24 mouse cellular contexts compared by ENCODE assay signal in the genomic region with DNA sequence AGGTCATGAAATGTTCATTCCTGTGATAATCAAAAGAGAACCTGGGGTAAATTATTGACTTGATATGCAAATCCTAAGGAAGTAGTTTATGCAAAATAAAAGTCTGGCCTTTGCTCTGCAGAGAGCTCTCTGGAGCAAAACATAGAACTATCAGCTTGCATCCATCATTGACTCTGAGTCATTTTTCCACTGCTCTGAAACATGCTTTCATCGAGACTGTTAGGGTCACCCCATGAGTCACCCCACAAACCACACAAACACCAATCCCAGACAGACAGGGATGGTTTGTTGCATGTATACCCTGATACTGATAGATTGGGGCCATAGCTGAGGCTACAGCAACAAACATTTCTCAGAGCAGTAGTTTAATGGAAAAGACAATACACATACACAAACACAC.
DNase-seq lines count a peak whose midpoint lies in the region; ATAC-seq and TF ChIP-seq lines count a peak whose summit lies in the region.
"Had no signal": no experiment of that assay in that cellular context is flagged by ENCODE, and none has a peak within 500 bp of the region (broad histone marks: within the 10 kb centered on the region; RNA-seq: fewer than 3 reads in every experiment).

No protein-coding gene starts in this region.

- 0 out of 2 replicates have a peak, but pooled peaks have one; percentile 18 for ATAC-seq in kidney, embryonic 15.5 days (replicated peaks; ENCODE audit: low FRiP score)
- ATAC-seq in neural tube, embryonic 15.5 days (ENCODE audit: low FRiP score): no peak
- ATAC-seq: forebrain, embryonic 15.5 days; hindbrain, postnatal 0 days; inflammation-experienced regulatory T-cells, adult 6 months had no signal

- TF ChIP-seq POLR2A in MEL (IDR thresholded peaks at IDR 0.05; ENCODE audit: control insufficient read depth in 1 of 2, insufficient read depth in 1 of 2, low read depth in 1 of 2, low read length in 2 of 2, poor library complexity in 1 of 2) (no peak), myocyte (IDR thresholded peaks at IDR 0.05; ENCODE audit: insufficient read length, low read depth) (no peak)
- TF ChIP-seq POLR2A in heart, adult 2 months (IDR thresholded peaks at IDR 0.05; ENCODE audit: insufficient read depth, low read depth, low read length): no peak

- H3K27ac ChIP-seq in kidney, embryonic 15.5 days: no peak overlapping the region
- H3K27ac ChIP-seq in MEL (ENCODE audit: control insufficient read depth, low read depth, low read length): no peak overlapping the region
- H3K27ac ChIP-seq in heart, adult 2 months: no peak overlapping the region
- no peak overlapping the region for H3K27ac ChIP-seq in neural tube, embryonic 15.5 days (replicated peaks)
- H3K27ac ChIP-seq: embryonic facial prominence, embryonic 12.5 days; embryonic facial prominence, embryonic 15.5 days; forebrain, embryonic 12.5 days; forebrain, embryonic 15.5 days; hindbrain, embryonic 10.5 days; hindbrain, embryonic 14.5 days; hindbrain, postnatal 0 days had no signal

- TF ChIP-seq EP300 in MEL (IDR thresholded peaks at IDR 0.05; ENCODE audit: low read depth in 1 of 2, low read length in 2 of 2): no peak
- TF ChIP-seq EP300 in heart, adult 2 months (IDR thresholded peaks at IDR 0.05; ENCODE audit: insufficient read depth, low read depth, low read length): no peak

- TF ChIP-seq CTCF in MEL (IDR thresholded peaks at IDR 0.05 in 2 of 3, conservative IDR thresholded peaks at IDR 0.05 in 1 of 3; ENCODE audit: control insufficient read depth in 1 of 3, insufficient read depth in 1 of 3, low read depth in 2 of 3, low read length in 3 of 3, poor library complexity in 1 of 3, severe bottlenecking in 1 of 3): no peak
- TF ChIP-seq CTCF in heart, adult 2 months (IDR thresholded peaks at IDR 0.05): no peak

- 55% methylated on average over 1 of the region's 1 CpGs for WGBS in kidney, embryonic 15.5 days
- WGBS in heart, adult 2 months: 65% methylated on average over 1 of the region's 1 CpGs
- 93% methylated on average over 1 of the region's 1 CpGs for WGBS in neural tube, embryonic 15.5 days

- H3K4me2 ChIP-seq in kidney, embryonic 15.5 days: no peak overlapping the region
- peak overlapping the region; percentile 27 for H3K4me2 ChIP-seq in myocyte (ENCODE audit: low read depth)
- no peak overlapping the region for H3K4me2 ChIP-seq in neural tube, embryonic 15.5 days
- H3K4me2 ChIP-seq: embryonic facial prominence, embryonic 12.5 days; embryonic facial prominence, embryonic 15.5 days; forebrain, embryonic 12.5 days; forebrain, embryonic 15.5 days; heart, embryonic 11.5 days; hindbrain, embryonic 14.5 days had no signal

- no peak overlapping the region for H3K9ac ChIP-seq in kidney, embryonic 15.5 days
- no peak overlapping the region for H3K9ac ChIP-seq in MEL (ENCODE audit: control insufficient read depth, low read depth, low read length, poor library complexity, severe bottlenecking)
- H3K9ac ChIP-seq in heart, adult 2 months (ENCODE audit: low read depth, low read length): no peak overlapping the region
- H3K9ac ChIP-seq in neural tube, embryonic 15.5 days (replicated peaks): no peak overlapping the region
- H3K9ac ChIP-seq: embryonic facial prominence, embryonic 12.5 days; embryonic facial prominence, embryonic 15.5 days; forebrain, embryonic 12.5 days; forebrain, embryonic 15.5 days; hindbrain, embryonic 14.5 days had no signal

- no peak for DNase-seq in kidney, postnatal 4 days
- DNase-seq in 3134 (ENCODE audit: extremely low read depth, insufficient read length, low spot score) (peak; percentile 22), MEL (ENCODE audit: low read depth, low spot score) (peak; percentile 33)
- DNase-seq in heart, adult 2 months: no peak
- DNase-seq: adrenal gland, adult 2 months; adrenal gland, postnatal 14 days; cerebellum, adult 11 months; cerebellum, adult 2 months; cerebellum, adult 9-11 months; cerebellum, postnatal 25 days; gastrocnemius, postnatal 36 days; heart, postnatal 36 days had no signal

- H3ac ChIP-seq in myocyte (ENCODE audit: control insufficient read depth, insufficient read length): no peak overlapping the region

- no peaks in the 10 kb centered on the region for H3K27me3 ChIP-seq in kidney, embryonic 15.5 days
- H3K27me3 ChIP-seq in MEL (ENCODE audit: control insufficient read depth in 1 of 2, insufficient read depth in 2 of 2, low read length in 2 of 2) (no peaks in the 10 kb centered on the region), myocyte (ENCODE audit: control insufficient read depth, insufficient read depth, insufficient read length) (no peaks in the 10 kb centered on the region)
- H3K27me3 ChIP-seq in heart, adult 2 months (ENCODE audit: control insufficient read depth, insufficient read depth, low read length): no peaks in the 10 kb centered on the region
- H3K27me3 ChIP-seq in neural tube, embryonic 15.5 days (replicated peaks): no peaks in the 10 kb centered on the region
- H3K27me3 ChIP-seq: embryonic facial prominence, embryonic 12.5 days; embryonic facial prominence, embryonic 15.5 days; forebrain, embryonic 12.5 days; forebrain, embryonic 15.5 days had no signal

- TF ChIP-seq RAD21 in MEL (IDR thresholded peaks at IDR 0.05; ENCODE audit: low read depth, low read length): no peak

- H3K79me2 ChIP-seq in MEL (ENCODE audit: control insufficient read depth, insufficient read depth, low read length, poor library complexity) (no peaks in the 10 kb centered on the region), myocyte (ENCODE audit: control insufficient read depth, insufficient read depth) (no peaks in the 10 kb centered on the region)
- H3K79me2 ChIP-seq in heart, adult 2 months (replicated peaks; ENCODE audit: control insufficient read depth, insufficient read depth, low read length): no peaks in the 10 kb centered on the region

- intact Hi-C loops in heart, adult 2 months (cut with DNase I): no loop called here

- no peak overlapping the region for H3K4me3 ChIP-seq in kidney, embryonic 15.5 days (replicated peaks)
- H3K4me3 ChIP-seq in MEL (ENCODE audit: control insufficient read depth in 1 of 2, insufficient read depth in 1 of 2, low read depth in 2 of 2, low read length in 2 of 2) (no peak overlapping the region), myocyte (no peak overlapping the region)
- no peak overlapping the region for H3K4me3 ChIP-seq in heart, adult 2 months
- no peak overlapping the region for H3K4me3 ChIP-seq in neural tube, embryonic 15.5 days (replicated peaks)
- H3K4me3 ChIP-seq: embryonic facial prominence, embryonic 12.5 days; embryonic facial prominence, embryonic 15.5 days; forebrain, embryonic 12.5 days; forebrain, embryonic 15.5 days; hindbrain, embryonic 10.5 days had no signal

- no peaks in the 10 kb centered on the region for H3K9me3 ChIP-seq in kidney, embryonic 15.5 days (replicated peaks)
- no peaks in the 10 kb centered on the region for H3K9me3 ChIP-seq in MEL (replicated peaks; ENCODE audit: insufficient read depth, low read length)
- no peaks in the 10 kb centered on the region for H3K9me3 ChIP-seq in neural tube, embryonic 15.5 days (replicated peaks)
- H3K9me3 ChIP-seq: embryonic facial prominence, embryonic 12.5 days; embryonic facial prominence, embryonic 15.5 days; forebrain, embryonic 12.5 days; forebrain, embryonic 15.5 days; hindbrain, embryonic 10.5 days had no signal

- no peaks in the 10 kb centered on the region for H3K36me3 ChIP-seq in kidney, embryonic 15.5 days
- H3K36me3 ChIP-seq in MEL (ENCODE audit: control insufficient read depth in 1 of 2, insufficient read depth in 2 of 2, low read length in 2 of 2): no peaks in the 10 kb centered on the region
- no peaks in the 10 kb centered on the region for H3K36me3 ChIP-seq in myocyte (ENCODE audit: control insufficient read depth, insufficient read depth)
- H3K36me3 ChIP-seq in heart, adult 2 months (ENCODE audit: control insufficient read depth, insufficient read depth, low read length): no peaks in the 10 kb centered on the region
- H3K36me3 ChIP-seq in neural tube, embryonic 15.5 days: no peaks in the 10 kb centered on the region
- H3K36me3 ChIP-seq: embryonic facial prominence, embryonic 12.5 days; embryonic facial prominence, embryonic 15.5 days; forebrain, embryonic 12.5 days; forebrain, embryonic 15.5 days; hindbrain, embryonic 10.5 days had no signal

- no peaks in the 10 kb centered on the region for H3K4me1 ChIP-seq in kidney, embryonic 15.5 days
- no peaks in the 10 kb centered on the region for H3K4me1 ChIP-seq in MEL (ENCODE audit: control insufficient read depth in 1 of 2, insufficient read depth in 2 of 2, low read length in 2 of 2)
- no peaks in the 10 kb centered on the region for H3K4me1 ChIP-seq in heart, adult 2 months (ENCODE audit: control insufficient read depth, insufficient read depth, low read length)
- no peaks in the 10 kb centered on the region for H3K4me1 ChIP-seq in neural tube, embryonic 15.5 days
- H3K4me1 ChIP-seq: embryonic facial prominence, embryonic 12.5 days; embryonic facial prominence, embryonic 15.5 days; forebrain, embryonic 12.5 days; forebrain, embryonic 15.5 days; hindbrain, embryonic 10.5 days had no signal

TF ChIP-seq in MEL, 35 proteins besides CTCF, POLR2A, EP300 and RAD21 (continues in another document):
- no peak for TF ChIP-seq SMC3 (IDR thresholded peaks at IDR 0.05; ENCODE audit: low read depth, low read length)
- no peak for TF ChIP-seq RCOR1 (IDR thresholded peaks at IDR 0.05; ENCODE audit: low read depth, low read length)
- TF ChIP-seq UBTF (IDR thresholded peaks at IDR 0.05; ENCODE audit: borderline replicate concordance, insufficient read depth, low read depth, low read length): no peak
- no peak for TF ChIP-seq ZKSCAN1 (IDR thresholded peaks at IDR 0.05; ENCODE audit: low read depth, low read length)
- no peak for TF ChIP-seq POLR2AphosphoS2 (IDR thresholded peaks at IDR 0.05; ENCODE audit: low read length)
- TF ChIP-seq TAL1 (IDR thresholded peaks at IDR 0.05; ENCODE audit: low read length): no peak
- TF ChIP-seq CHD2 (IDR thresholded peaks at IDR 0.05; ENCODE audit: low read length): no peak
- no peak for TF ChIP-seq ZMIZ1 (IDR thresholded peaks at IDR 0.05; ENCODE audit: low read depth, low read length)
- no peak for TF ChIP-seq BHLHE40 (IDR thresholded peaks at IDR 0.05; ENCODE audit: borderline replicate concordance, low read depth, low read length)

TF ChIP-seq in myocyte, 11 proteins besides CTCF, POLR2A, EP300 and RAD21 (continues in another document):
- TF ChIP-seq TCF3 (IDR thresholded peaks at IDR 0.05; ENCODE audit: insufficient read length, low read depth): no peak
- no peak for TF ChIP-seq MYOD1 (IDR thresholded peaks at IDR 0.05; ENCODE audit: control insufficient read depth in 1 of 3, insufficient read length in 2 of 3, low read depth in 2 of 3)
- no peak for TF ChIP-seq SRF (IDR thresholded peaks at IDR 0.05; ENCODE audit: control insufficient read depth, insufficient read length, low read depth)
- TF ChIP-seq TCF12 (IDR thresholded peaks at IDR 0.05; ENCODE audit: insufficient read depth, poor library complexity, severe bottlenecking): no peak
- TF ChIP-seq REST (IDR thresholded peaks at IDR 0.05; ENCODE audit: insufficient read depth, insufficient read length): no peak
- TF ChIP-seq POLR2AphosphoS2 (IDR thresholded peaks at IDR 0.05; ENCODE audit: insufficient read length, low read depth): no peak
- TF ChIP-seq E2F4 (IDR thresholded peaks at IDR 0.05; ENCODE audit: insufficient read depth): no peak
- no peak for TF ChIP-seq USF1 (IDR thresholded peaks at IDR 0.05; ENCODE audit: low read depth)
- TF ChIP-seq MAX (IDR thresholded peaks at IDR 0.05; ENCODE audit: low read depth): no peak

Comparison
In these comparisons a context has a peak if more than half of its experiments do, and no peak if none do; other contexts are left out.
1. DNase-seq: peak in 3134 (single experiment) and MEL (single experiment); none in kidney, postnatal 4 days (0 of 2) and heart, adult 2 months (0 of 2).